Mouse (Mus musculus): Measurements from ENCODE around the gene Spon1.

The Spon1 gene

GRCm38 (mm10) chr7:113765667-113766497, at the start of gene Spon1:
Spon1 (plus strand) TSS chr7:113765998.
- no peak for DNase-seq

- no peak for DNase-seq
Measured at GRCm38 (mm10) chr7:113721994-113722393, 43.8 kb upstream of the Spon1 start.

GRCm38 (mm10) chr7:113723905-113724304, 41.9 kb upstream of the Spon1 start:
- no peak for DNase-seq

- no peak for DNase-seq
Measured at GRCm38 (mm10) chr7:113727999-113728713, 37.6 kb upstream of the Spon1 start.

GRCm38 (mm10) chr7:113728926-113729325, 36.9 kb upstream of the Spon1 start:
- DNase-seq = no peak

- no peak for DNase-seq
Measured at GRCm38 (mm10) chr7:113730406-113731247, 35.2 kb upstream of the Spon1 start.

- DNase-seq = no peak
Measured at GRCm38 (mm10) chr7:113737790-113738362, 27.9 kb upstream of the Spon1 start.

GRCm38 (mm10) chr7:113739181-113739580, 26.6 kb upstream of the Spon1 start:
- no peak for DNase-seq

- DNase-seq = no peak
Measured at GRCm38 (mm10) chr7:113742644-113743043, 23.2 kb upstream of the Spon1 start.

- DNase-seq = no peak
Measured at GRCm38 (mm10) chr7:113743982-113744381, 21.8 kb upstream of the Spon1 start.

GRCm38 (mm10) chr7:113756616-113757015, 9.2 kb upstream of the Spon1 start:
- no peak for DNase-seq

- DNase-seq = peak; percentile 18
Measured at GRCm38 (mm10) chr7:113759212-113759611, 6.6 kb upstream of the Spon1 start.

GRCm38 (mm10) chr7:113765133-113765532, 665 bp upstream of the Spon1 start:
- DNase-seq = no peak

GRCm38 (mm10) chr7:113766498-113766941, 722 bp downstream of the Spon1 start:
- DNase-seq = no peak

GRCm38 (mm10) chr7:113767546-113767945, 1.7 kb downstream of the Spon1 start:
- DNase-seq = no peak

GRCm38 (mm10) chr7:113768174-113768935, 2.6 kb downstream of the Spon1 start:
- no peak for DNase-seq

- no peak for DNase-seq
Measured at GRCm38 (mm10) chr7:113769281-113769680, 3.5 kb downstream of the Spon1 start.

GRCm38 (mm10) chr7:113772135-113772534, 6.3 kb downstream of the Spon1 start:
- DNase-seq = no peak

GRCm38 (mm10) chr7:113773436-113773835, 7.6 kb downstream of the Spon1 start:
- DNase-seq = no peak

GRCm38 (mm10) chr7:113774039-113774438, 8.2 kb downstream of the Spon1 start:
- peak; percentile 40 for DNase-seq

GRCm38 (mm10) chr7:113774906-113775305, 9.1 kb downstream of the Spon1 start:
- DNase-seq = no peak

GRCm38 (mm10) chr7:113778546-113778945, 12.7 kb downstream of the Spon1 start:
- no peak for DNase-seq

All from kidney, adult 11 months (tissue).